Mouse (Mus musculus): ENCODE measurements around the gene Aqr. TPM values are rescaled to one million over a fixed set of nuclear protein-coding genes. Genes with fewer than 3 reads are reported as not detected.

Aqr gene
- total RNA-seq, 2 experiments from 2014 or later = 8.8 to 11.0 TPM

DNA sequence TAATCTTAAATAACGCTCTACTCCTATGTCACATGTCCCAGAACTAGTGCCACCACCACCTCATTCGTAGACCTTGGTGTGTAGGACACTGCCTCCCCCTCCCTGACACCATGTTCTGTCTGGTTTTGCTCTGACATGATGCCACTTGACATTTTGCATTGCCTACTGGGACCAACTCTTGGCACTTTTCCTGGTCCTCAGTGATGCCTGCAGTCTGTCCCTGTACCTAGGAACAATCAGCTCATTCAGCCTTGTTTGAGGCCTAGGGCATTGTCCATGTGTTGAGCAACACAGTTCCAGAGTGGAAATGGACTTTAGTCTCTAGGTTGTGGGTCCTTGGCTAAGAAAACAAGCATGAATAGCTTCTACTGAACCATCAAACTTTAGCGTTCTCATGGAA lies 97.0 kb downstream of the Aqr start:
- intact Hi-C loops (cut with DNase I) = no loop called here
- DNase-seq = no peak

DNA sequence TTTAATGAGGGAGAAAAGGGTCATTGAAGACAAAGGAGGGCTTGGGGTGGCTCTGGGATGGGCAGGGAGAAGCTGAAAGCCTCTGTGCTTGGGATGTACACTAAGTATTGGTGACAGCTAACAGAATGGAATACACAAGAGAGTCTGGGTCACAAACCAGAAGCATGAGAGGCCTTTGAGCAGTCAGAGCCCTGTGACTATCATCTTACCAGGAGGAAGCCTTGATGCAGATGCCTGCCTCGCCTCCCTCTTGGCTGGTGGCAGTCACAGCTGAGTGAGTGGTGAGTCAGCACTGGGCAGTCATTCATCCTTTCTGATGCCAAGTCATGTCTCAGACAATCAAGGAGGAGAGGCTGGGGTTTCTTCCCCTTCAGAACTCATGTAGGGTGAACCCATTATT lies 99.6 kb downstream of the Aqr start:
- no peak for DNase-seq
- intact Hi-C loops (cut with DNase I) = no loop called here

DNA sequence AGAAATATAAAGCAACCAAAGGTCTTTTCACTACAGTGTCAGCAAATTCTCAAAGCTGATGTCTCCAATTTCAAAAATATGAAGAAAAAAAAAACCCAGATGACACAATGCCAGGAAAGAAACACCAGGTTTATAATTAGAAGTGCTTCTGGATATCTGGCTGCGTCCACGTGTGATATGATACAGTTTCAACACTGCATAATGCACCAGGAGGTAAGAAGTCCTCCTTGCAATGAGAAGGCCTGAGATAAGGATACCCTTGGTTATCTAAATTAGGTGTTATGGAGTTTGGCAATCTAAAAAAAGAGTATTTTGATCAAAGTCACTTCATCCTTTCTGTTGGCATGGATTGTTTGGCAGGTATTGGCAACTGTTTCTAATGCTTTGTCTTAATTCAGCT lies 114.9 kb downstream of the Aqr start:
- DNase-seq = no peak
- intact Hi-C loops (cut with DNase I) = no loop called here

GRCm38 (mm10) chr2:114066226-114066625 lies 120.6 kb downstream of the Aqr start:
- intact Hi-C loops (cut with DNase I) = no loop called here
- no peak for DNase-seq

- intact Hi-C loops (cut with DNase I) = no loop called here
Observed at GRCm38 (mm10) chr2:114064004-114064403, 122.8 kb downstream of the Aqr start.

GRCm38 (mm10) chr2:114060071-114060591 lies 126.7 kb downstream of the Aqr start:
- intact Hi-C loops (cut with DNase I) = no loop called here
- DNase-seq = no peak

More at GRCm38 (mm10) chr2:114064004-114064403, 122.8 kb downstream of the Aqr start:
- DNase-seq = no peak

- DNase-seq = no peak
- intact Hi-C loops (cut with DNase I) = no loop called here
Observed at GRCm38 (mm10) chr2:114059608-114060007, 127.2 kb downstream of the Aqr start.

- DNase-seq = no peak
- intact Hi-C loops (cut with DNase I) = no loop called here
Observed at GRCm38 (mm10) chr2:114058226-114058796, 128.5 kb downstream of the Aqr start.

DNA sequence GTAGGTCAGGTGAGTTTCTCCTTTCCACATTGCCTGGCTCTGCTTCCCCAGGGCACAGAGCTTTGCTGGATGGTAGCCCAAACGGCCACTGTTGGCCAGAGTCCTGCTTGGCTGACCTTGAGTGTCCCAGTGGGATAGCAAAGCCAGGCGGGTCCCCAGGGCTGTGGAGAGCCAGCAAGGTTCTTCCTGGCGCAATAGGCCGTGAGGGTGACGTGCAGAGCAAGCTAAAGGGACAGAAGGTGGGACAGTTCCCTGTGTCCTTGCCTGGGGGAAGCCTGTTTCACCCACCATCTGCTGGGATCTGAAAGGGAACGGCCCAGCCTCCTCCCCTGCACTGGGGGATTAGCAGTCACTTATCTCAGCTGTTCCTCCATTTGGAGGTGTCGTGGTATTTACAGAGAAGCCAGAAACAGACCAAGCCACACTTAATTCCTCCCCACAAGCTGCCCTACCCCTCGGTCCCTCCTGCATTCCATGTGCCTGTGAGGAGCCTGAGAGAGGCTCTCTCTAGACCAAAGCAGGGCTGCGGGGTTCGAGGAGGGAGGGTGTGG lies 129.4 kb downstream of the Aqr start:
- intact Hi-C loops (cut with DNase I) = no loop called here
- DNase-seq = peak; percentile 44 to 49

DNA sequence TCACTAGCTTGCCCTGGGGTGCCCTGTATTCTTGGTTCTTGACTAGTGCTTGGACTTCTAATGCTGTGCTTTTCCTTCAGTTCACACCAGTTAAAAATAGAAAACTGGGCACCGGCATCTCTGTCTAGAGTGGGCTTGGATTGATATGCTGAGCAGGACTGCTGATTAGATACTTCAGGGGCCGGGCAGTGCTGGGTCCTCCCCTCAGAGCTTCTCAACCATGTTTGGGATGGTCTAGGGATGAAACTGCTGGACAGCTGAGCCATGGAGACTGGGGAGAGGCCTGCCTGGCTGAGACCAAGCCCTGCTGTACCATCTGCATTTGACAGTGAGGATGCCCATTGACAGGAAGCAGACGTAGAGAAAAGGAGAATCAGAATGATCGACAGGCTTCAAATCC lies 132.7 kb downstream of the Aqr start:
- DNase-seq = no peak
- intact Hi-C loops (cut with DNase I) = loop anchor here (5.0 kb wide), 1 partner anchor 78 kb away; no protein-coding TSS in a partner anchor

GRCm38 (mm10) chr2:114052696-114053598 lies 133.9 kb downstream of the Aqr start, which contains the start of gene Actc1:
Gene Actc1, minus strand, starts transcription at chr2:114053548.
- no peak for DNase-seq
- intact Hi-C loops (cut with DNase I) = loop anchor here (5.0 kb wide), 1 partner anchor 79 kb away; no protein-coding TSS in a partner anchor

DNA sequence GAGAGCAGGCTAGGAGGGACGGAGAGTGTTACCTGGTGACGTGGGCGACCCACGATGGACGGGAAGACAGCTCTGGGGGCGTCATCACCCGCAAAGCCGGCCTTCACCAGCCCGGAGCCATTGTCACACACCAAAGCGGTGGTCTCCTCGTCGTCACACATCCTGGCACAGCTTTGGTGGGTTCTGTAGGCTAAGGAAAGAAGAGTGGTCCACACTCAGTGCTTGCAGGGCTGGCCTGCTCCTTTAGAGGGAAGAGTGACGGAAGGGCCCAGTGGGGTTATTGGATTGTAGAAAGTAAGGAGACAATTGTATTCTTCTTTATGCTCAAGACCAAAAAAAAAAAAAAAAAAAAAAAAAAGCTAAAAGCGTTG lies 135.0 kb downstream of the Aqr start:
- no peak for DNase-seq
- intact Hi-C loops (cut with DNase I) = loop anchor here (5.0 kb wide), 1 partner anchor 80 kb away; no protein-coding TSS in a partner anchor

Small RNA genes within 50 kb of the gene (microRNA-seq; reads per million reads assigned to microRNA genes)
- gene Mir7002 = 0 reads per million in 2 experiments

Other genes with a start within 250 kb of the Aqr start
- gene Gjd2, start 173.4 kb downstream of the Aqr start, total RNA-seq (2021) = not detected
- 1,000 to 10,000 TPM; 1,166 to 4,359 TPM for gene Actc1, start 133.5 kb downstream of the Aqr start, total RNA-seq (2021)
- gene Zfp770, start 14.4 kb upstream of the Aqr start, total RNA-seq (2021) = 10 to 100 TPM; 16.8 to 23.3 TPM